ENCODE assay signal across 25 mouse cellular contexts in genomic region chr5:99877565-99877964, GRCm38 (mm10). TPM values are rescaled to one million over a fixed set of nuclear protein-coding genes. Genes with fewer than 3 reads are reported as not detected.
DNase-seq lines count a peak whose midpoint lies in the region; ATAC-seq and TF ChIP-seq lines count a peak whose summit lies in the region.
"Had no signal": no experiment of that assay in that cellular context is flagged by ENCODE, and none has a peak within 500 bp of the region (broad histone marks: within the 10 kb centered on the region; RNA-seq: fewer than 3 reads in every experiment).

No protein-coding gene starts in this region.

- H3K27me3 ChIP-seq in forebrain, embryonic 10.5 days (ENCODE audit: poor library complexity, severe bottlenecking), result no peaks in the 10 kb centered on the region
- H3K27me3 ChIP-seq in forebrain, embryonic 13.5 days, result no peaks in the 10 kb centered on the region
- H3K27me3 ChIP-seq in lung, embryonic 14.5 days (ENCODE audit: insufficient read depth, low read length), result no peaks in the 10 kb centered on the region
- H3K27me3 ChIP-seq in neural tube, embryonic 13.5 days, result no peaks in the 10 kb centered on the region
- no peaks in the 10 kb centered on the region for H3K27me3 ChIP-seq in neural tube, embryonic 15.5 days (replicated peaks)
- H3K27me3 ChIP-seq: embryonic facial prominence, embryonic 15.5 days; hindbrain, embryonic 15.5 days; liver, embryonic 13.5 days had no signal

- no peak overlapping the region for H3K4me2 ChIP-seq in forebrain, embryonic 13.5 days
- 0 out of 2 replicates have a peak overlapping the region, but pooled peaks have one; percentile 4 for H3K4me2 ChIP-seq in lung, embryonic 14.5 days
- no peak overlapping the region for H3K4me2 ChIP-seq in neural tube, embryonic 13.5 days
- H3K4me2 ChIP-seq in neural tube, embryonic 15.5 days, result no peak overlapping the region
- H3K4me2 ChIP-seq: embryonic facial prominence, embryonic 15.5 days; heart, embryonic 11.5 days; hindbrain, embryonic 15.5 days; liver, embryonic 13.5 days; midbrain, embryonic 11.5 days had no signal

- no peak for ATAC-seq in forebrain, embryonic 13.5 days
- no peak for ATAC-seq in lung, embryonic 14.5 days (ENCODE audit: insufficient read depth)
- 0 out of 2 replicates have a peak, but pooled peaks have one; percentile 28 for ATAC-seq in neural tube, embryonic 13.5 days (ENCODE audit: low read depth)
- no peak for ATAC-seq in neural tube, embryonic 15.5 days (ENCODE audit: low FRiP score)

- 0 out of 2 replicates have a peak, but pooled peaks cover under 1% of the 10 kb centered on the region for H3K4me1 ChIP-seq in forebrain, embryonic 10.5 days
- H3K4me1 ChIP-seq in forebrain, embryonic 13.5 days, result no peaks in the 10 kb centered on the region
- H3K4me1 ChIP-seq in lung, embryonic 14.5 days (ENCODE audit: insufficient read depth), result no peaks in the 10 kb centered on the region
- H3K4me1 ChIP-seq in lung, adult 2 months (ENCODE audit: control insufficient read depth, insufficient read depth, low read length), result no peaks in the 10 kb centered on the region
- H3K4me1 ChIP-seq in neural tube, embryonic 13.5 days (replicated peaks), result peaks cover 23% of the 10 kb centered on the region
- peaks cover 8% of the 10 kb centered on the region for H3K4me1 ChIP-seq in neural tube, embryonic 15.5 days
- H3K4me1 ChIP-seq: embryonic facial prominence, embryonic 15.5 days; liver, embryonic 13.5 days had no signal

- 84% methylated on average over 9 of the region's 9 CpGs for WGBS in forebrain, embryonic 10.5 days
- WGBS in forebrain, embryonic 13.5 days, result 82% methylated on average over 9 of the region's 9 CpGs
- WGBS in lung, embryonic 14.5 days, result 41% methylated on average over 9 of the region's 9 CpGs
- WGBS in lung, adult 2 months, result 56% methylated on average over 9 of the region's 9 CpGs
- 21% methylated on average over 9 of the region's 9 CpGs for WGBS in neural tube, embryonic 13.5 days
- 34% methylated on average over 9 of the region's 9 CpGs for WGBS in neural tube, embryonic 15.5 days

- H3K9ac ChIP-seq in forebrain, embryonic 13.5 days, result no peak overlapping the region
- no peak overlapping the region for H3K9ac ChIP-seq in lung, embryonic 14.5 days
- no peak overlapping the region for H3K9ac ChIP-seq in neural tube, embryonic 13.5 days
- H3K9ac ChIP-seq in neural tube, embryonic 15.5 days (replicated peaks), result no peak overlapping the region
- H3K9ac ChIP-seq: embryonic facial prominence, embryonic 15.5 days; hindbrain, embryonic 15.5 days; liver, embryonic 13.5 days had no signal

- H3K9me3 ChIP-seq in forebrain, embryonic 10.5 days, result peaks cover 3% of the 10 kb centered on the region; the same call in 1 of the 2 replicates
- H3K9me3 ChIP-seq in forebrain, embryonic 13.5 days (replicated peaks), result no peaks in the 10 kb centered on the region
- H3K9me3 ChIP-seq in lung, embryonic 14.5 days (ENCODE audit: low read depth, low read length), result no peaks in the 10 kb centered on the region
- H3K9me3 ChIP-seq in neural tube, embryonic 13.5 days, result peaks cover 3% of the 10 kb centered on the region; the same call in 1 of the 2 replicates
- no peaks in the 10 kb centered on the region for H3K9me3 ChIP-seq in neural tube, embryonic 15.5 days (replicated peaks)
- H3K9me3 ChIP-seq: embryonic facial prominence, embryonic 15.5 days; hindbrain, embryonic 15.5 days; liver, embryonic 13.5 days had no signal

- TF ChIP-seq CTCF in lung, embryonic 14.5 days (IDR thresholded peaks at IDR 0.05; ENCODE audit: low read depth), result no peak
- TF ChIP-seq CTCF in lung, adult 2 months (IDR thresholded peaks at IDR 0.05; ENCODE audit: insufficient read depth, low read length), result no peak

- peak; percentile 11 for DNase-seq in forebrain, embryonic 10.5 days (ENCODE audit: extremely low spot score, low spot score)
- peak; percentile 67 for DNase-seq in lung, embryonic 14.5 days
- no peak for DNase-seq in lung, adult 2 months
- peak; percentile 20 to 36 for DNase-seq in adrenal gland, postnatal 36 days
- no peak for DNase-seq in frontal cortex, postnatal 10 days (ENCODE audit: low spot score in 2 of 2)
- DNase-seq: cerebellum, adult 8-10 months; kidney, adult 11 months; kidney, postnatal 10 days; layer of hippocampus, adult 9-11 months; liver, embryonic 13.5 days; lung, postnatal 4 days; right cerebral cortex, postnatal 4 days; thymus, adult 2 months had no signal

- no peak overlapping the region for H3K27ac ChIP-seq in forebrain, embryonic 10.5 days
- no peak overlapping the region for H3K27ac ChIP-seq in forebrain, embryonic 13.5 days
- no peak overlapping the region for H3K27ac ChIP-seq in lung, embryonic 14.5 days (ENCODE audit: low read depth)
- H3K27ac ChIP-seq in neural tube, embryonic 13.5 days (replicated peaks), result no peak overlapping the region
- no peak overlapping the region for H3K27ac ChIP-seq in neural tube, embryonic 15.5 days (replicated peaks)
- H3K27ac ChIP-seq: embryonic facial prominence, embryonic 15.5 days; hindbrain, embryonic 15.5 days; liver, embryonic 13.5 days had no signal

- no peak for TF ChIP-seq POLR2A in lung, adult 2 months (IDR thresholded peaks at IDR 0.05; ENCODE audit: borderline replicate concordance, extremely low read depth, low read depth, low read length)

- H3K4me3 ChIP-seq in forebrain, embryonic 10.5 days, result no peak overlapping the region
- H3K4me3 ChIP-seq in forebrain, embryonic 13.5 days, result no peak overlapping the region
- H3K4me3 ChIP-seq in lung, embryonic 14.5 days (ENCODE audit: low read depth, low read length), result no peak overlapping the region
- no peak overlapping the region for H3K4me3 ChIP-seq in lung, adult 2 months (replicated peaks; ENCODE audit: extremely low read depth, low read depth, low read length)
- no peak overlapping the region for H3K4me3 ChIP-seq in neural tube, embryonic 13.5 days
- H3K4me3 ChIP-seq in neural tube, embryonic 15.5 days (replicated peaks), result no peak overlapping the region
- H3K4me3 ChIP-seq: embryonic facial prominence, embryonic 15.5 days; hindbrain, embryonic 15.5 days; liver, embryonic 13.5 days had no signal

- H3K36me3 ChIP-seq in forebrain, embryonic 10.5 days (replicated peaks), result no peaks in the 10 kb centered on the region
- H3K36me3 ChIP-seq in forebrain, embryonic 13.5 days (ENCODE audit: poor library complexity, severe bottlenecking), result no peaks in the 10 kb centered on the region
- no peaks in the 10 kb centered on the region for H3K36me3 ChIP-seq in lung, embryonic 14.5 days (ENCODE audit: insufficient read depth)
- H3K36me3 ChIP-seq in neural tube, embryonic 13.5 days, result no peaks in the 10 kb centered on the region
- no peaks in the 10 kb centered on the region for H3K36me3 ChIP-seq in neural tube, embryonic 15.5 days
- H3K36me3 ChIP-seq: embryonic facial prominence, embryonic 15.5 days; hindbrain, embryonic 15.5 days; liver, embryonic 13.5 days had no signal

RNA-seq across cellular contexts. Expression of gene Vamp9, which starts 28.5 kb away (rescaled TPM):
- polyA plus RNA-seq in forebrain, embryonic 10.5 days (2016; fragmentation: Nextera tagmentation; extraction: Ambion mirVana), result 0.25 and 0.30 TPM in 2 replicates
- 0.62 and 0.86 TPM in 2 replicates for polyA plus RNA-seq in forebrain, embryonic 13.5 days (2015; fragmentation: Nextera tagmentation; extraction: Ambion mirVana)
- polyA plus RNA-seq in lung, embryonic 14.5 days (2014; fragmentation: Nextera tagmentation; extraction: Ambion mirVana), result 0.29 TPM in 1 of 2 replicates, not detected in the other
- 0.33 TPM in 1 of 2 replicates, not detected in the other for polyA plus RNA-seq in lung, adult 2 months (2012; rRNA removed)
- 0.40 and 0.69 TPM in 2 replicates for polyA plus RNA-seq in neural tube, embryonic 13.5 days (2015; fragmentation: Nextera tagmentation; extraction: Ambion mirVana)
- polyA plus RNA-seq in neural tube, embryonic 15.5 days (2015; fragmentation: Nextera tagmentation; extraction: Ambion mirVana), result 1.4 TPM in 2 replicates
- under 1 TPM in 1 of 2 experiments, not detected in 1; 0.99 TPM for total RNA-seq in adrenal gland, postnatal 36 days (2021)
- total RNA-seq: gastrocnemius, adult 8-10 months; granulocyte monocyte progenitor cell, adult 5-6 weeks; heart, postnatal 10 days had no signal
- polyA plus RNA-seq: C2C12; liver, embryonic 13.5 days; midbrain, embryonic 11.5 days; stomach, embryonic 16.5 days; thymus, adult 2 months had no signal

Comparison
In these comparisons a context has a peak if more than half of its experiments do, and no peak if none do; other contexts are left out.
1. DNase-seq: peak in forebrain, embryonic 10.5 days (single experiment), lung, embryonic 14.5 days (single experiment) and adrenal gland, postnatal 36 days (2 of 2); none in lung, adult 2 months (single experiment) and frontal cortex, postnatal 10 days (0 of 2).